Mouse (Mus musculus) adrenal gland (tissue): ENCODE measurements around the gene Cnpy3.

Source experiments
- intact Hi-C: fragments of 180-260 bp; cut with DNase I; formaldehyde crosslinking; loops from one replicate; pipeline ENCODE4 v1.15.1; 2025

The Cnpy3 gene

GRCm38 (mm10) chr17:46721077-46721476 lies 30.9 kb downstream of the Cnpy3 start:
- intact Hi-C loops, result no loop called here

GRCm38 (mm10) chr17:46714756-46715481 lies 37.1 kb downstream of the Cnpy3 start:
- intact Hi-C loops, result loop anchor here (5.0 to 10.0 kb wide), 2 partner anchors 38 to 190 kb away; partner anchors contain the start of gene Mea1

DNA sequence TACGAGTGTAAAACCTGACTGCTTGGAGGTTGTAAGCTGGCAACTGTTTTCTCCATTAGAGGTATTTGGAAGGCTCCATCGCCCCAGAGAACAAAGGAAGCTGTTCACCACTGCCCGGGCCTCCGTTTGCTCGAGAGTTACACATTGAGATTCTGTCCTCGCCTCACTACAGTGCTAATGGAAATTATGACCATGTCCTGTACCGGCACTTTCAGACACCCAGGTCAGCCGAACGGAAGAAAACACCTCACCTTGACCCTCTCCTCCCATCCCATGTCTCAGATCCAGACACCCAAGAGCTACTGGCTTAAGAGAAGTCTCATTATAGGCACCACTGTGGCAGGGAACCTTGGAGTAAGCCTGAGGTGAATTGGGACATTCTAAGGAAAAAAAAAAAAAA lies 38.2 kb downstream of the Cnpy3 start:
- intact Hi-C loops, result loop anchor here (5.0 to 10.0 kb wide), 2 partner anchors 37 to 189 kb away; partner anchors contain the start of gene Mea1

DNA sequence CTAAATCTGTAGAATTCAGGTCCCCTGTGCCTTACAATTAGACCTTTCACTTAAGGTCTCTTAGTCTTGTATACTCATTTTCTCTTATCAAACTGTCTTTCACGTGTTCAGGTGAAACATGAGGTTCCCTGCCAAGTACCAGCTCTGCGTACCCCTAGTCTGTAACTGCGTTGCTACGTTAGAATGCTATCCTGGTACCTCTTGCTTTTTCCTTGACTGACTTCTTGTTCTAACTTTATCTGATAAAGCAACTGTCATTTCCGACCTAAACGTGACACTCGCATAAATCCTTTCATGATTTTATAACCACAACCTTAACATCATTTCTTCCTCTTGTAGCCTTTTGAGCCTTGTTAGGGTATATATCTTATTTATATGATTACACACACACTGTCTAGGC lies 39.6 kb downstream of the Cnpy3 start:
- intact Hi-C loops, result loop anchor here (5.0 to 10.0 kb wide), 2 partner anchors 35 to 188 kb away; partner anchors contain the start of gene Mea1

- intact Hi-C loops, result loop anchor here (5.0 to 10.0 kb wide), 2 partner anchors 34 to 187 kb away; partner anchors contain the start of gene Mea1
Measured at GRCm38 (mm10) chr17:46711612-46712271, 40.3 kb downstream of the Cnpy3 start.

- intact Hi-C loops, result loop anchor here (5.0 to 10.0 kb wide), 2 partner anchors 34 to 186 kb away; partner anchors contain the start of gene Mea1
Measured at GRCm38 (mm10) chr17:46710959-46711597, 40.9 kb downstream of the Cnpy3 start, which contains the start of gene Pex6. TSS of gene Pex6 (plus strand) at chr17:46711463.

GRCm38 (mm10) chr17:46706375-46707089 lies 45.5 kb downstream of the Cnpy3 start:
- intact Hi-C loops, result loop anchor here (10.0 kb wide), 1 partner anchor 52 kb away; the partner anchor contains the start of gene Cul7

- intact Hi-C loops, result loop anchor here (10.0 kb wide), 1 partner anchor 50 kb away; the partner anchor contains the start of gene Cul7
Measured at GRCm38 (mm10) chr17:46704887-46705835, 46.9 kb downstream of the Cnpy3 start, which contains the start of gene Ppp2r5d. TSS of gene Ppp2r5d (minus strand) at chr17:46705111.

- intact Hi-C loops, result loop anchor here (10.0 kb wide), 1 partner anchor 49 kb away; the partner anchor contains the start of gene Cul7
Measured at GRCm38 (mm10) chr17:46703971-46704886, 47.8 kb downstream of the Cnpy3 start.

DNA sequence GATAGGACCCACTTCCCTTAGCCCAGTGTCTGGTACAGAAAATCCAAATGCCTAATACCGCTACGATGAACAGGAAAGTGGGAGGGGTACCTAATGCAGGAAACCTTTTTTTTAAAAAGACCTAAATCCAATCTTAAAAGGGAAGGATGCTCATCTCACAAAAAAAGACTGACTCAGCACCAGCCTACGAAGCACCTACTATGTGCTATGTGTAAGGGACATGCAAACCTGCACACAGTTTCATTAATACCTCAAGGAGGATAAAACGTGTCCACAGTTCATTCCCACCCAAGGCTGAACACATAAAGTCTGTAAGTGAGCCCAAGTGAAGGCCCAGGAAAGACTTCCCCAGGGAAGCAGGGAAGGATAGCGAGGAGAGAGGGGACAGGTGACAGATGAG lies 49.5 kb downstream of the Cnpy3 start:
- intact Hi-C loops, result loop anchor here (10.0 kb wide), 1 partner anchor 48 kb away; the partner anchor contains the start of gene Cul7

- intact Hi-C loops, result loop anchor here (10.0 kb wide), 1 partner anchor 47 kb away; the partner anchor contains the start of gene Cul7
Measured at GRCm38 (mm10) chr17:46702100-46702499, 49.9 kb downstream of the Cnpy3 start.

DNA sequence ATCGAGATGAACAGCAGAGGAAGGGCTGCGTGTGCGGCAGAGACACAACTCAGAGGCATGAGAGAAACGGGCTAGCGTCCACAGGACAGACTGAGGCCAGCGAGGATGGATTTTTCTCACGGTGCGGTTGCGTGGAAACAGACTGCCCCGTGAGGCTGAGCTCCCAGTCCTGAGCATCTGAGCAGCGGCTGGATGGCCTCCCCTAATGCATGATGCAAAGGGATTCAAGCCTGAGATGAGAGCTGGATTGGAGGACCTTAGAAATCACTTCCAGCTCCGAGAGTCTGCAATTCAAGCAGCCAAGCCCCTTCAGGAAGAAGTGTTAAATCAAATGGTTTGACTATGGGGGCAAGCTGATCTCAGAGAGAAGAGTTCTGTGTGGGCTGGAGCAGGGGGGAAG lies 50.5 kb downstream of the Cnpy3 start:
- intact Hi-C loops, result loop anchor here (10.0 kb wide), 1 partner anchor 47 kb away; the partner anchor contains the start of gene Cul7

GRCm38 (mm10) chr17:46699912-46700311 lies 52.1 kb downstream of the Cnpy3 start:
- intact Hi-C loops, result loop anchor here (10.0 kb wide), 1 partner anchor 45 kb away; the partner anchor contains the start of gene Cul7

GRCm38 (mm10) chr17:46699245-46699644 lies 52.8 kb downstream of the Cnpy3 start:
- intact Hi-C loops, result no loop called here

- intact Hi-C loops, result no loop called here
Measured at GRCm38 (mm10) chr17:46698515-46698914, 53.5 kb downstream of the Cnpy3 start.

DNA sequence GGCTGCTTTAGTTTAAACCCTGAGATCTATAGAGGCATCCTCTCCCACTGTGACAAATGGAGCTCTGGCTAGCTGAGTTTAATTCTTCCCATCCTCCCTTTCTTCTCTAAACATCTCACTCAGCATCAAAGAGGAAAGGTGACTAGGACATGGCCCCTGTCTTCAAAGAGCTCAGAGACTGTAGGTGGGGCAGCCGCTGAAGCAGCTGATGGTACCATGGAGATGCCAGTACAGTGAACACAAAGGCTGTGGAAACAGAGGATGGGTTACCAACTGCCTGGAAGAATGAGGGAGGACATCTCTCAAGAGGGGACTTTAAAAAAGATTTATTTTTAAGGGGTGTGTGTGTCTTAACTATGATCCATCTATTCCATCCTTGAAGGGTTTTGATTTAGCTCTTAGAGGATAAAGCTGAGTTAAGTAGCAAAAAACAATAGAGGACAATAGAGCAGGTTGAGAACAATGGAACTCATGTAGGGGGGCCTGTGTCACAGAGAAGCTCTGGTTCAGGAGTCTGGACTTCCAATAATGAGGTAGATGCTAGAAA lies 57.4 kb downstream of the Cnpy3 start:
- intact Hi-C loops, result no loop called here

GRCm38 (mm10) chr17:46691390-46691789 lies 60.6 kb downstream of the Cnpy3 start:
- intact Hi-C loops, result no loop called here

DNA sequence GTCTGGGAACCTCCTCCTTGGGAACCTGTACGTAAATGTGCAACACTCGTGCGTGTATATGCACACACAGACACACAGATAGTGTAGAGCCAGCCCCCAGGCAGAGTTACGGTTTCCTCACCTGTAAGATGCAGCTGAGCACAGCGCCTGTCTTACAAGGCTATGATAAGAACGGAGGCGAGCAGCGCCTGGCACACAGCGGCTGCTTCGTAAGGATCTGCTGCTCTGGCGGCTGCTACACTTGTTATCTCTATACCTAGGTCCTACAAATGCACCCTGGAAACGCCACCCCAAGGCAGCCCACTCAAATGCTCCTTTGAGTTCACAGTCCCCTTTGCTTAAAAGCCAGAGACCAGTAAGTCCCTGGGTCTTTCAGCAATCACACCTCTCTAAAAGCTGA lies 61.3 kb downstream of the Cnpy3 start:
- intact Hi-C loops, result no loop called here
